Mouse (Mus musculus): ENCODE measurements around the gene Cep131.

DNA sequence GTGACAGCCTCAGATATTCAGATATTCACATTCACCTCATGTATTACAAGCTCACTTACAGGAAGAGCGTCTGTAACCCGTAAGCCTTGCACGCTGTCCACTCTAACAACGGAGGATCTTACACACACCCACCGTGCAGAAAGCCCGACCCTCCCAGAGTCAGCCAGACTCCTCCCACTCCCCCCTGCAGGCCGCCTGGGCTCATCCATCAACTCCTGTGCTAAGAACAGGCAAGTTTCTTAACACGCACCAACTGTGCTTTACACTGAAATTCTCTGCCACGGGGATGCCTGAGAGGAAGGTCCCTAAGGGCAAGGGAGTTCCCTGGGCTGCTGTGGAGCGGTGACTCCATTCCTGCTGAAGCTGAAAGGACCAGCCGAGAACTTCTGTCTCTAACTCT is 17.4 kb downstream of the Cep131 start:
- TF ChIP-seq POLR2AphosphoS2 (IDR thresholded peaks at IDR 0.05; ENCODE audit: low read depth, low read length) = no peak
- no peak for TF ChIP-seq CTCF (conservative IDR thresholded peaks at IDR 0.05 in 1 of 2, IDR thresholded peaks at IDR 0.05 in 1 of 2; ENCODE audit: low read depth in 2 of 2, low read length in 2 of 2)
- no peak for TF ChIP-seq NRF1 (IDR thresholded peaks at IDR 0.05; ENCODE audit: low read depth, low read length)
- TF ChIP-seq ZKSCAN1 (IDR thresholded peaks at IDR 0.05; ENCODE audit: borderline replicate concordance, low read depth, low read length) = no peak
- TF ChIP-seq EP300 (IDR thresholded peaks at IDR 0.05; ENCODE audit: low read length) = no peak
- TF ChIP-seq POLR2A (IDR thresholded peaks at IDR 0.05; ENCODE audit: low read depth, low read length) = no peak
- no peak for TF ChIP-seq NELFE (IDR thresholded peaks at IDR 0.05; ENCODE audit: low read depth, low read length)
- no peak for TF ChIP-seq MXI1 (IDR thresholded peaks at IDR 0.05; ENCODE audit: low read depth, low read length)
- no peak for TF ChIP-seq USF1 (IDR thresholded peaks at IDR 0.05; ENCODE audit: low read depth, low read length)
- TF ChIP-seq CHD1 (IDR thresholded peaks at IDR 0.05; ENCODE audit: low read depth, low read length) = no peak
- no peak for TF ChIP-seq ZC3H11A (IDR thresholded peaks at IDR 0.05; ENCODE audit: low read depth, low read length)
- TF ChIP-seq MYC (IDR thresholded peaks at IDR 0.05; ENCODE audit: low read depth, low read length) = no peak
- no peak for TF ChIP-seq BHLHE40 (IDR thresholded peaks at IDR 0.05; ENCODE audit: low read depth, low read length)

Measured in CH12.LX (cell line).